Mouse (Mus musculus): ENCODE measurements around the gene Gna12. TPM values are rescaled to one million over a fixed set of nuclear protein-coding genes. Genes with fewer than 3 reads are reported as not detected.
A peak's percentile ranks its signal among the peaks of the same experiment; 100 is the strongest.

Gna12 gene
- polyA plus RNA-seq, 1 experiment: 36.2 TPM

DNA sequence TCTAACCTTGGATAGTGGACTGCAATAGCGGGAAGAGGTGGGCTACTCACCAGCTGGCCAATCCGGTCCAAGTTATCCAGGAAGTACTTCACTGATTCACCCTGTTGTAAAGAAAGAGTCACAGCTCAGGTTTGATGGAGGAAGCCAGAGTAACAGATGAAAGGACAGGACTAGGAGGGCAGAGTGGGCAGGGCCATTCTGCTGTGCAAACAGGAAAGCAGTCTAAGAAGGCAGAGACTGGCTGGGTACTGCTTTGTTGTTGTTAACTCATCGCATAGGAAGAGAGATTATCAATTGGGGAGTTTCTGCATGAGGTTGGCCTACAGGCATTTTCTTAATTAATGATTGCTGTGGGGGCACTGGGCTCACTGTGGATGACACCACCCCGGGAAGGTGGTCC lies 67.7 kb downstream of the Gna12 start:
- Histone ChIP-seq H3K27me3 (ENCODE audit: control insufficient read depth, insufficient read depth, low read length) (no peaks in the 10 kb centered on the region), H3K27ac (ENCODE audit: control insufficient read depth, insufficient read depth, low read depth, low read length) (no peak overlapping the region), H3K36me3 (ENCODE audit: control insufficient read depth, insufficient read depth, low read length) (no peaks in the 10 kb centered on the region; the same call in 1 of the 2 replicates), H3K4me3 (ENCODE audit: control insufficient read depth, low read depth, low read length) (no peak overlapping the region), H3K4me1 (ENCODE audit: control insufficient read depth, insufficient read depth, low read length) (no peaks in the 10 kb centered on the region)
- TF ChIP-seq POLR2A (IDR thresholded peaks at IDR 0.05; ENCODE audit: control insufficient read depth, low read depth, low read length) (no peak), CTCF (IDR thresholded peaks at IDR 0.05; ENCODE audit: control insufficient read depth, insufficient read depth, insufficient replicate concordance, low read depth, low read length) (no peak)

- Histone ChIP-seq H3K4me3 (ENCODE audit: control insufficient read depth, low read depth, low read length) (no peak overlapping the region), H3K4me1 (ENCODE audit: control insufficient read depth, insufficient read depth, low read length) (no peaks in the 10 kb centered on the region), H3K27ac (ENCODE audit: control insufficient read depth, insufficient read depth, low read depth, low read length) (no peak overlapping the region), H3K27me3 (ENCODE audit: control insufficient read depth, insufficient read depth, low read length) (no peaks in the 10 kb centered on the region), H3K36me3 (ENCODE audit: control insufficient read depth, insufficient read depth, low read length) (no peaks in the 10 kb centered on the region; the same call in 1 of the 2 replicates)
- TF ChIP-seq CTCF (IDR thresholded peaks at IDR 0.05; ENCODE audit: control insufficient read depth, insufficient read depth, insufficient replicate concordance, low read depth, low read length) (no peak), POLR2A (IDR thresholded peaks at IDR 0.05; ENCODE audit: control insufficient read depth, low read depth, low read length) (no peak)
Observed at GRCm38 (mm10) chr5:140758864-140759263, 71.4 kb downstream of the Gna12 start.

DNA sequence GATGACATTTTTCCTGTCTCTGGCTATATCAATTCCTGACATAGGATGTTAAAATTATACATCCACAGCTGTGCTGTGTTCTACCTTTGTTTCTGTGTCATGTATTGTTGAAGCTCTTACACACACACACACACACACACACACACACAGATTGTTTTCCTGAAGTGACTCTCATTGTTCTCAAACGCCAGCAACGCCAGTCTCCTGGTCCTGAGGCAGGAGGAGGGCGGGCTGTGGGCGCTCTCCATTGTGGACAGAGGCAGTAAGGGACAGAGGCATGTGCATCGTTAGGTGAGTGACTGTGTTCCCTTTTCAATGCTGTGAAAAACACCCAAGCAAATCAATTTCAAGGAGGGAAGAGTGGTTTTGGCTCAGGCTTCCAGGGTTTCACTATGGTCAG lies 77.0 kb downstream of the Gna12 start:
- Histone ChIP-seq H3K4me1 (ENCODE audit: control insufficient read depth, insufficient read depth, low read length) (no peaks in the 10 kb centered on the region; the same call in 1 of the 2 replicates), H3K27me3 (ENCODE audit: control insufficient read depth, insufficient read depth, low read length) (no peaks in the 10 kb centered on the region), H3K36me3 (ENCODE audit: control insufficient read depth, insufficient read depth, low read length) (no peaks in the 10 kb centered on the region), H3K4me3 (ENCODE audit: control insufficient read depth, low read depth, low read length) (no peak overlapping the region), H3K27ac (ENCODE audit: control insufficient read depth, insufficient read depth, low read depth, low read length) (no peak overlapping the region)
- TF ChIP-seq POLR2A (IDR thresholded peaks at IDR 0.05; ENCODE audit: control insufficient read depth, low read depth, low read length) (no peak), CTCF (IDR thresholded peaks at IDR 0.05; ENCODE audit: control insufficient read depth, insufficient read depth, insufficient replicate concordance, low read depth, low read length) (no peak)

- TF ChIP-seq POLR2A (IDR thresholded peaks at IDR 0.05; ENCODE audit: control insufficient read depth, low read depth, low read length) (no peak), CTCF (IDR thresholded peaks at IDR 0.05; ENCODE audit: control insufficient read depth, insufficient read depth, insufficient replicate concordance, low read depth, low read length) (peak; percentile 83; the same call in 1 of the 2 replicates)
- Histone ChIP-seq H3K4me3 (ENCODE audit: control insufficient read depth, low read depth, low read length) (no peak overlapping the region), H3K4me1 (ENCODE audit: control insufficient read depth, insufficient read depth, low read length) (no peaks in the 10 kb centered on the region; the same call in 1 of the 2 replicates), H3K27ac (ENCODE audit: control insufficient read depth, insufficient read depth, low read depth, low read length) (no peak overlapping the region), H3K27me3 (ENCODE audit: control insufficient read depth, insufficient read depth, low read length) (no peaks in the 10 kb centered on the region), H3K36me3 (ENCODE audit: control insufficient read depth, insufficient read depth, low read length) (no peaks in the 10 kb centered on the region)
Observed at GRCm38 (mm10) chr5:140752639-140753038, 77.6 kb downstream of the Gna12 start.

GRCm38 (mm10) chr5:140752041-140752440 lies 78.2 kb downstream of the Gna12 start:
- no peak for TF ChIP-seq POLR2A (IDR thresholded peaks at IDR 0.05; ENCODE audit: control insufficient read depth, low read depth, low read length)
- TF ChIP-seq CTCF (IDR thresholded peaks at IDR 0.05; ENCODE audit: control insufficient read depth, insufficient read depth, insufficient replicate concordance, low read depth, low read length): no peak
- Histone ChIP-seq H3K27me3 (ENCODE audit: control insufficient read depth, insufficient read depth, low read length) (no peaks in the 10 kb centered on the region), H3K27ac (ENCODE audit: control insufficient read depth, insufficient read depth, low read depth, low read length) (no peak overlapping the region), H3K36me3 (ENCODE audit: control insufficient read depth, insufficient read depth, low read length) (no peaks in the 10 kb centered on the region), H3K4me1 (ENCODE audit: control insufficient read depth, insufficient read depth, low read length) (no peaks in the 10 kb centered on the region; the same call in 1 of the 2 replicates), H3K4me3 (ENCODE audit: control insufficient read depth, low read depth, low read length) (no peak overlapping the region)

DNA sequence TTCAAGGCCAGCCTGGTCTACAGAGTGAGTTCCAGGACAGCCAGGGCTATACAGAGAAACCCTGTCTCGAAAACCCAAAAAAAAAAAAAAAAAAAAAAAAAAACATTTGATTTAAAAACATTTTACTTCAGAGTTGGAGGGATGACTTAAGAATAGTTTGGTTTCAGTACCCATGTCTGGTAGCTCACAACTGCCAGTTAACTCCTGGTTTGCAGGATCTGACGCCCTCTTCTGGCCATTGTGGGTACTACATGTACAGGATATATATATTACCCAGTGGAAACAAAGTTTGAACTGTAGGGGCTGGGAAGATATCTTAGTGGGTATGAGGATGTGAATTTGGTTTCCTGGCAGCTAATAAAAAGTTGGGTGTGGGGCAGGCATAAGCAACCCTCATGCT lies 79.3 kb downstream of the Gna12 start:
- Histone ChIP-seq H3K36me3 (ENCODE audit: control insufficient read depth, insufficient read depth, low read length) (no peaks in the 10 kb centered on the region), H3K27me3 (ENCODE audit: control insufficient read depth, insufficient read depth, low read length) (no peaks in the 10 kb centered on the region), H3K27ac (ENCODE audit: control insufficient read depth, insufficient read depth, low read depth, low read length) (no peak overlapping the region), H3K4me3 (ENCODE audit: control insufficient read depth, low read depth, low read length) (no peak overlapping the region), H3K4me1 (ENCODE audit: control insufficient read depth, insufficient read depth, low read length) (no peaks in the 10 kb centered on the region; the same call in 1 of the 2 replicates)
- TF ChIP-seq POLR2A (IDR thresholded peaks at IDR 0.05; ENCODE audit: control insufficient read depth, low read depth, low read length): no peak
- TF ChIP-seq CTCF (IDR thresholded peaks at IDR 0.05; ENCODE audit: control insufficient read depth, insufficient read depth, insufficient replicate concordance, low read depth, low read length): no peak; the same call in 1 of the 2 replicates

- H3K27ac ChIP-seq (ENCODE audit: control insufficient read depth, insufficient read depth, low read depth, low read length): no peak overlapping the region
- H3K27me3 ChIP-seq (ENCODE audit: control insufficient read depth, insufficient read depth, low read length): no peaks in the 10 kb centered on the region
- H3K4me3 ChIP-seq (ENCODE audit: control insufficient read depth, low read depth, low read length): no peak overlapping the region
- H3K36me3 ChIP-seq (ENCODE audit: control insufficient read depth, insufficient read depth, low read length): no peaks in the 10 kb centered on the region
- H3K4me1 ChIP-seq (ENCODE audit: control insufficient read depth, insufficient read depth, low read length): no peaks in the 10 kb centered on the region; the same call in 1 of the 2 replicates
- no peak for TF ChIP-seq POLR2A (IDR thresholded peaks at IDR 0.05; ENCODE audit: control insufficient read depth, low read depth, low read length)
- peak; percentile 78; the same call in 1 of the 2 replicates for TF ChIP-seq CTCF (IDR thresholded peaks at IDR 0.05; ENCODE audit: control insufficient read depth, insufficient read depth, insufficient replicate concordance, low read depth, low read length)
Observed at GRCm38 (mm10) chr5:140749062-140749875, 81.0 kb downstream of the Gna12 start.

Measured in testis, adult 2 months (tissue).